19 mouse cellular contexts compared by ENCODE assay signal in the genomic region with DNA sequence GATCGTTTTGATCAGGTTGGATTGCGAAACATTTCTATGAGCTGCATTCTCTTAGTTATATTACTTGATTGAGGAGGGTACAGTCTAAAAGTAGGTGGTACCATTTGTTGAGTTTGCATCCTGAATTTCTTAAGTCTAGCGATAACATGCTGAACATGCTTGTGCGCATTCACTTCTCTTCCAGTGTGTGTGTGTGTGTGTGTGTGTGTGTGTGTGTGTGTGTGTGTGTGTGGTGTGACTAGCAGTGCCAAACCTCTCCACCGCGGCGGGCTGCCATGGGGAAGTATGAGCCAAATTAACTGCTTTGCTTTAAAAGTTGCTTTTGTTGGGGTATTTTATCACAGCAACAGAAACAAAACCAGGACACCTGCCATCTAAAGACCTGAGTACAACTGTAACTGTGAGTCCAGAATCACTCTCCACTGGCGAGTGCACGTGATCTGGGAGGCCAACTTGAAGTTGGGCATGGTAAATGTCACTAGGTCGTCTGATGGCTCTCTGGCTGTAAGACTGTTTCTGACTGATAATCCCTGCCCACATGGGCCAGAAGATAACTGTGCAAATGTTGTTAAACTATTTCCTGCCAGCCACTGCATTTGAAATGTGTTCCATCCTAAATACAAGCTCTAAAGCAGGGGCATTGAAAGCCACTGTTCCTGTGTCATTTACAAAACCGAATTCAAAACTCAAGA.
DNase-seq lines count a peak whose midpoint lies in the region; ATAC-seq and TF ChIP-seq lines count a peak whose summit lies in the region.
"Had no signal": no experiment of that assay in that cellular context is flagged by ENCODE, and none has a peak within 500 bp of the region (broad histone marks: within the 10 kb centered on the region; RNA-seq: fewer than 3 reads in every experiment).

No protein-coding gene starts in this region.

- peak; percentile 72 for DNase-seq in c-Kit-positive CD71-positive TER-119-positive erythroid progenitor cells, embryonic 14.5 days (ENCODE audit: low spot score)
- peak; percentile 2 to 4 for DNase-seq in heart, postnatal 14 days
- no peak for DNase-seq in right cerebral cortex, postnatal 36 days (ENCODE audit: low spot score in 2 of 2)
- DNase-seq in lung, adult 18-20 months: no peak
- no peak for DNase-seq in left cerebral cortex, adult 2 months (ENCODE audit: extremely low spot score in 1 of 2, low spot score in 2 of 2)
- DNase-seq: cerebellum, postnatal 36 days; gastrocnemius, postnatal 25 days; kidney, adult 2 months; left cerebral cortex, postnatal 4 days; lung, postnatal 10 days; midbrain, embryonic 14.5 days; thymus, postnatal 4 days had no signal

- H3K4me1 ChIP-seq in bone marrow, adult 2 months (ENCODE audit: control insufficient read depth, insufficient read depth, low read length): peaks cover 1% of the 10 kb centered on the region; the same call in 1 of the 2 replicates
- H3K4me1 ChIP-seq: embryonic facial prominence, embryonic 13.5 days; forebrain, embryonic 15.5 days; hindbrain, embryonic 13.5 days had no signal

- H3K4me3 ChIP-seq in bone marrow, adult 2 months (replicated peaks; ENCODE audit: control insufficient read depth, low read depth, low read length): no peak overlapping the region
- no peak overlapping the region for H3K4me3 ChIP-seq in left cerebral cortex, adult 2 months
- H3K4me3 ChIP-seq: embryonic facial prominence, embryonic 13.5 days; forebrain, embryonic 15.5 days; hindbrain, embryonic 13.5 days; layer of hippocampus, adult 2 months had no signal

- 65% methylated on average over 11 of the region's 11 CpGs for WGBS in bone marrow, adult 2 months

- intact Hi-C loops in heart, postnatal 14 days (cut with DNase I): no loop called here
- intact Hi-C loops in left cerebral cortex, adult 2 months (cut with DNase I): no loop called here

- TF ChIP-seq POLR2A in bone marrow, adult 2 months (IDR thresholded peaks at IDR 0.05; ENCODE audit: borderline replicate concordance, control insufficient read depth, low read depth, low read length): no peak

- TF ChIP-seq CTCF in bone marrow, adult 2 months (IDR thresholded peaks at IDR 0.05; ENCODE audit: control insufficient read depth, insufficient read depth, low read length): no peak
- TF ChIP-seq CTCF in left cerebral cortex, adult 2 months (IDR thresholded peaks at IDR 0.05): no peak

- peak overlapping the region; percentile 72; the same call in 1 of the 2 replicates for H3K27ac ChIP-seq in bone marrow, adult 2 months (ENCODE audit: control insufficient read depth, insufficient read depth, low read depth, low read length, poor library complexity)
- no peak overlapping the region for H3K27ac ChIP-seq in left cerebral cortex, adult 2 months
- H3K27ac ChIP-seq: embryonic facial prominence, embryonic 13.5 days; forebrain, embryonic 15.5 days; hindbrain, embryonic 13.5 days; layer of hippocampus, adult 2 months had no signal

- peak; percentile 94 for ATAC-seq in megakaryocyte progenitor cell, adult 5-6 weeks (replicated peaks; ENCODE audit: poor library complexity)
- ATAC-seq: forebrain, embryonic 15.5 days; Patski had no signal

Comparison
In these comparisons a context has a peak if more than half of its experiments do, and no peak if none do; other contexts are left out.
1. DNase-seq: peak in c-Kit-positive CD71-positive TER-119-positive erythroid progenitor cells, embryonic 14.5 days (single experiment) and heart, postnatal 14 days (2 of 2); none in right cerebral cortex, postnatal 36 days (0 of 2), lung, adult 18-20 months (0 of 2) and left cerebral cortex, adult 2 months (0 of 2).